Mouse (Mus musculus): ENCODE results near the gene Zdhhc6. TPM values are rescaled to one million over a fixed set of nuclear protein-coding genes. Genes with fewer than 3 reads are reported as not detected.

Gene Zdhhc6
- polyA plus RNA-seq, 1 experiment, result 32.6 TPM

DNA sequence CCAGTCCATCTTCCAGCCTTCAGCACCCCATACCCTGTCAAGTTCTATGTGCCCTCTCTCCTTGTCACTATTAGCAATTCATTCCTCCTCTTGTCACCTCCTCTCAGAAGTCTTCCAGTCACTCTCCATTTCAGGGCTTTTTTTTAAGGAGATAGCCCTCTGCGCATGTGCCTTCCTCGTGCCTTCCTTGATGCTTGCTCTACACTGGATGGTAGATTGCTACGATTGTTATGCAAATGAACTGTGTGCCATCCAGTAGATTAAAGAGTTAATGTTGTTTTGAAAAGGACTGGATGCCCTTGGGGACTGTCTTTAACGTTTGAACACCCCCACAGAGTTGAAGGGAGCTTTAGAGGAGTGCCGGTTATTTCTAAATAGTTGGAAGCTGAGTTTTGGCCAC lies 89.2 kb downstream of the Zdhhc6 start:
- H3K79me3 ChIP-seq (ENCODE audit: low read depth), result no peaks in the 10 kb centered on the region
- TF ChIP-seq MAX (IDR thresholded peaks at IDR 0.05), result no peak
- TF ChIP-seq USF1 (IDR thresholded peaks at IDR 0.05; ENCODE audit: low read depth), result no peak
- no peak for TF ChIP-seq CTCF (IDR thresholded peaks at IDR 0.05; ENCODE audit: control insufficient read depth, insufficient read depth, insufficient read length)
- TF ChIP-seq FOSL1 (IDR thresholded peaks at IDR 0.05; ENCODE audit: insufficient read depth, low read length, poor library complexity, severe bottlenecking), result no peak
- no peak for TF ChIP-seq MYOD1 (IDR thresholded peaks at IDR 0.05; ENCODE audit: control insufficient read depth, insufficient read length, low read depth)
- TF ChIP-seq CEBPB (IDR thresholded peaks at IDR 0.05; ENCODE audit: low read depth), result no peak
- TF ChIP-seq MYOG (IDR thresholded peaks at IDR 0.05; ENCODE audit: control insufficient read depth, extremely low read depth, insufficient read length), result no peak
- H3K27me3 ChIP-seq (ENCODE audit: control insufficient read depth, insufficient read depth, insufficient read length), result no peaks in the 10 kb centered on the region
- no peaks in the 10 kb centered on the region for H3K79me2 ChIP-seq (ENCODE audit: control insufficient read depth, insufficient read depth)
- H3K4me3 ChIP-seq (ENCODE audit: insufficient read depth, poor library complexity, severe bottlenecking), result no peak overlapping the region
- no peaks in the 10 kb centered on the region for H3K36me3 ChIP-seq (ENCODE audit: control insufficient read depth, insufficient read depth)
- H3ac ChIP-seq (ENCODE audit: control insufficient read depth, insufficient read length, low read depth), result no peak overlapping the region

DNA sequence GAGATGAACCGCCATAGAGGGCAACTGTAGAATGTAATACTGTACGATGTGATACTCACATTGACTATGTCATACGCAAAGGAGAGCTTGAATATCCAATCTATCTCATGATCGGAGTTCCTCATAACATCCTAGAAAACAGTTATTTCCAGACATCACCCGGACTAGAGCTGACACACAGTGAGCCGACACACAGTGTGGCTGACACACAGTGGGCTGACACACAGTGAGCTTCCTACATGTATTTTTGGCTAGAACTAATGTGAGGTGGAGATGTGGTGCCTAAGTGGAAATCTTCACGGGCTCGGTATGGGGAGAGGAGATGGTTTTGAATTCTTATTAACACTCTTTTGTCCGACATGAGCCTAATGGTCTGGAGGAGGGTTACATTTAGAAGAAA lies 93.6 kb downstream of the Zdhhc6 start:
- Histone ChIP-seq H3K79me2 (ENCODE audit: control insufficient read depth, insufficient read depth) (no peaks in the 10 kb centered on the region), H3K79me3 (ENCODE audit: low read depth) (no peaks in the 10 kb centered on the region), H3ac (ENCODE audit: control insufficient read depth, insufficient read length, low read depth) (no peak overlapping the region), H3K36me3 (ENCODE audit: control insufficient read depth, insufficient read depth) (no peaks in the 10 kb centered on the region), H3K4me3 (ENCODE audit: insufficient read depth, poor library complexity, severe bottlenecking) (no peak overlapping the region), H3K27me3 (ENCODE audit: control insufficient read depth, insufficient read depth, insufficient read length) (no peaks in the 10 kb centered on the region)
- TF ChIP-seq CEBPB (IDR thresholded peaks at IDR 0.05; ENCODE audit: low read depth), result no peak
- no peak for TF ChIP-seq MYOG (IDR thresholded peaks at IDR 0.05; ENCODE audit: control insufficient read depth, extremely low read depth, insufficient read length)

Other genes starting within 250 kb of the Zdhhc6 start
- gene Gpam, start 188.8 kb downstream of the Zdhhc6 start, polyA plus RNA-seq (2012; fragmentation: generic; extraction: Trizol), result 7.0 TPM
- gene Tectb, start 135.3 kb downstream of the Zdhhc6 start, polyA plus RNA-seq (2012; fragmentation: generic; extraction: Trizol), result not detected
- 0.02 TPM for gene Gucy2g, start 74.8 kb downstream of the Zdhhc6 start, polyA plus RNA-seq (2012; fragmentation: generic; extraction: Trizol)
- 30.2 TPM for gene Acsl5, start 64.1 kb downstream of the Zdhhc6 start, polyA plus RNA-seq (2012; fragmentation: generic; extraction: Trizol)
- 10.4 TPM for gene Vti1a, start 263 bp upstream of the Zdhhc6 start, polyA plus RNA-seq (2012; fragmentation: generic; extraction: Trizol)

All from C2C12 (cell line).